In genomic region chr12:93342933-93343332, GRCm38 (mm10) we compare ENCODE assay signal across 22 mouse cellular contexts.
DNase-seq lines count a peak whose midpoint lies in the region; ATAC-seq and TF ChIP-seq lines count a peak whose summit lies in the region.
"Had no signal": no experiment of that assay in that cellular context is flagged by ENCODE, and none has a peak within 500 bp of the region (broad histone marks: within the 10 kb centered on the region; RNA-seq: fewer than 3 reads in every experiment).

No protein-coding gene starts in this region.

- no peak overlapping the region for H3K9ac ChIP-seq in kidney, embryonic 14.5 days (ENCODE audit: low read depth, low read length)
- H3K9ac ChIP-seq: heart, embryonic 13.5 days; hindbrain, embryonic 12.5 days; midbrain, embryonic 13.5 days had no signal

- no peak for TF ChIP-seq CTCF in kidney, adult 2 months (conservative IDR thresholded peaks at IDR 0.05; ENCODE audit: insufficient read depth, insufficient read length, low read depth, low read length)

- WGBS in kidney, embryonic 14.5 days, result 33% methylated on average over 4 of the region's 4 CpGs
- 23% methylated on average over 4 of the region's 4 CpGs for WGBS in kidney, adult 2 months
- 22% methylated on average over 4 of the region's 4 CpGs for WGBS in limb, embryonic 10.5 days
- WGBS in forebrain, embryonic 10.5 days, result 65% methylated on average over 4 of the region's 4 CpGs

- H3K4me3 ChIP-seq in kidney, embryonic 14.5 days (ENCODE audit: low read length), result no peak overlapping the region
- no peak overlapping the region for H3K4me3 ChIP-seq in kidney, adult 2 months (ENCODE audit: insufficient read depth, low read depth, low read length)
- no peak overlapping the region for H3K4me3 ChIP-seq in limb, embryonic 10.5 days
- H3K4me3 ChIP-seq in forebrain, embryonic 10.5 days, result no peak overlapping the region
- H3K4me3 ChIP-seq: heart, adult 2 months; heart, embryonic 13.5 days; hindbrain, embryonic 12.5 days; layer of hippocampus, adult 2 months; midbrain, embryonic 13.5 days had no signal

- H3K4me2 ChIP-seq in kidney, embryonic 14.5 days (replicated peaks; ENCODE audit: low read depth, low read length), result no peak overlapping the region
- H3K4me2 ChIP-seq: heart, embryonic 13.5 days; hindbrain, embryonic 12.5 days; midbrain, embryonic 13.5 days had no signal

- H3K9me3 ChIP-seq in kidney, embryonic 14.5 days (ENCODE audit: control insufficient read depth, low read length), result no peaks in the 10 kb centered on the region
- H3K9me3 ChIP-seq in limb, embryonic 10.5 days (replicated peaks), result no peaks in the 10 kb centered on the region
- no peaks in the 10 kb centered on the region for H3K9me3 ChIP-seq in forebrain, embryonic 10.5 days
- H3K9me3 ChIP-seq: heart, embryonic 13.5 days; hindbrain, embryonic 12.5 days; midbrain, embryonic 13.5 days had no signal

- no peak for DNase-seq in kidney, adult 2 months
- DNase-seq in A20 (ENCODE audit: low read depth, low spot score), result peak; percentile 50
- peak; percentile 6 for DNase-seq in embryo, embryonic 9.5 days (ENCODE audit: extremely low spot score)
- peak; percentile 32 for DNase-seq in limb, embryonic 10.5 days (ENCODE audit: low spot score)
- no peak for DNase-seq in gastrocnemius, postnatal 4 days (ENCODE audit: low spot score in 2 of 2)
- no peak for DNase-seq in retina, postnatal 1 day
- DNase-seq in forebrain, embryonic 10.5 days (ENCODE audit: extremely low spot score, low spot score), result no peak
- DNase-seq: adrenal gland, postnatal 25 days; cerebellum, adult 9-10 months; gastrocnemius, postnatal 25 days; heart, adult 2 months; heart, postnatal 14 days; kidney, adult 8-10 months; right cerebral cortex, postnatal 25 days had no signal

- ATAC-seq in kidney, embryonic 14.5 days (ENCODE audit: low FRiP score, low TSS enrichment), result peak; percentile 86; the same call in 1 of the 2 replicates
- ATAC-seq: CD4-positive, CD25-positive, alpha-beta regulatory T cell, adult 4 months; forebrain, embryonic 16.5 days; inflammation-experienced regulatory T-cells, adult 6 months; midbrain, embryonic 13.5 days had no signal

- TF ChIP-seq POLR2A in kidney, adult 2 months (IDR thresholded peaks at IDR 0.05; ENCODE audit: low read depth, low read length), result no peak

- H3K27me3 ChIP-seq in kidney, embryonic 14.5 days (ENCODE audit: control insufficient read depth, insufficient read depth, low read length), result no peaks in the 10 kb centered on the region
- no peaks in the 10 kb centered on the region for H3K27me3 ChIP-seq in kidney, adult 2 months (replicated peaks; ENCODE audit: control insufficient read depth, insufficient read depth, low read length)
- no peaks in the 10 kb centered on the region for H3K27me3 ChIP-seq in limb, embryonic 10.5 days (ENCODE audit: low read depth, poor library complexity, severe bottlenecking)
- H3K27me3 ChIP-seq in forebrain, embryonic 10.5 days (ENCODE audit: poor library complexity, severe bottlenecking), result no peaks in the 10 kb centered on the region
- H3K27me3 ChIP-seq: heart, embryonic 13.5 days; hindbrain, embryonic 12.5 days; midbrain, embryonic 13.5 days had no signal

- no peak overlapping the region for H3K27ac ChIP-seq in kidney, embryonic 14.5 days (ENCODE audit: low read depth, low read length)
- H3K27ac ChIP-seq in kidney, adult 2 months (ENCODE audit: insufficient read depth, low read depth, low read length), result no peak overlapping the region
- 0 out of 2 replicates have a peak overlapping the region, but pooled peaks have one; percentile 42 for H3K27ac ChIP-seq in limb, embryonic 10.5 days
- no peak overlapping the region for H3K27ac ChIP-seq in forebrain, embryonic 10.5 days
- H3K27ac ChIP-seq: heart, adult 2 months; heart, embryonic 13.5 days; hindbrain, embryonic 12.5 days; layer of hippocampus, adult 2 months; midbrain, embryonic 13.5 days had no signal

- H3K36me3 ChIP-seq in kidney, embryonic 14.5 days (ENCODE audit: control insufficient read depth, insufficient read depth, low read length), result no peaks in the 10 kb centered on the region
- H3K36me3 ChIP-seq in kidney, adult 2 months (ENCODE audit: control insufficient read depth, insufficient read depth, low read length), result no peaks in the 10 kb centered on the region
- H3K36me3 ChIP-seq in limb, embryonic 10.5 days, result no peaks in the 10 kb centered on the region
- H3K36me3 ChIP-seq in forebrain, embryonic 10.5 days (replicated peaks), result no peaks in the 10 kb centered on the region
- H3K36me3 ChIP-seq: heart, embryonic 13.5 days; hindbrain, embryonic 12.5 days; midbrain, embryonic 13.5 days had no signal

- H3K4me1 ChIP-seq in kidney, embryonic 14.5 days (ENCODE audit: control insufficient read depth, insufficient read depth, low read length), result no peaks in the 10 kb centered on the region
- no peaks in the 10 kb centered on the region for H3K4me1 ChIP-seq in kidney, adult 2 months (ENCODE audit: control insufficient read depth, insufficient read depth, low read length)
- H3K4me1 ChIP-seq in limb, embryonic 10.5 days, result peaks cover 7% of the 10 kb centered on the region
- H3K4me1 ChIP-seq in forebrain, embryonic 10.5 days, result peaks cover 3% of the 10 kb centered on the region; the same call in 1 of the 2 replicates
- H3K4me1 ChIP-seq: heart, embryonic 13.5 days; hindbrain, embryonic 12.5 days; midbrain, embryonic 13.5 days had no signal

Comparison
In these comparisons a context has a peak if more than half of its experiments do, and no peak if none do; other contexts are left out.
1. DNase-seq: peak in A20 (single experiment), embryo, embryonic 9.5 days (single experiment) and limb, embryonic 10.5 days (single experiment); none in kidney, adult 2 months (single experiment), gastrocnemius, postnatal 4 days (0 of 2), retina, postnatal 1 day (single experiment) and forebrain, embryonic 10.5 days (single experiment).